Mouse (Mus musculus): ENCODE measurements around the gene Ttyh2. TPM values are rescaled to one million over a fixed set of nuclear protein-coding genes. Genes with fewer than 3 reads are reported as not detected.
"Not testable (repeated sequence)": the region's sequence is repeated elsewhere in the genome, so short reads cannot be mapped to it uniquely, and the experiment has no call there.

Ttyh2 gene
- polyA plus RNA-seq, 1 experiment from 2014 or later, result 5.9 TPM

GRCm38 (mm10) chr11:114672794-114673718 is 2.2 kb upstream of the Ttyh2 start:
- Histone ChIP-seq H3K4me3 (replicated peaks) (no peak overlapping the region), H3K4me1 (replicated peaks) (peaks cover 82% of the 10 kb centered on the region), H3K27ac (peak overlapping the region; percentile 18; the same call in 1 of the 2 replicates), H3K4me2 (no peak overlapping the region), H3K27me3 (peaks cover 22% of the 10 kb centered on the region), H3K36me3 (peaks cover 45% of the 10 kb centered on the region), H3K9me3 (replicated peaks) (no peaks in the 10 kb centered on the region), H3K9ac (no peak overlapping the region)
- ATAC-seq (ENCODE audit: low read depth) (no peak), DNase-seq (no peak)
- 65% methylated on average over 9 of the region's 9 CpGs for WGBS (ENCODE audit: insufficient replicate concordance)

GRCm38 (mm10) chr11:114673719-114674050 is 1.5 kb upstream of the Ttyh2 start:
- DNase-seq (no peak), ATAC-seq (ENCODE audit: low read depth) (no peak)
- Histone ChIP-seq H3K4me2 (no peak overlapping the region), H3K9me3 (replicated peaks) (no peaks in the 10 kb centered on the region), H3K36me3 (peaks cover 45% of the 10 kb centered on the region), H3K27me3 (peaks cover 22% of the 10 kb centered on the region), H3K27ac (peak overlapping the region; percentile 18; the same call in 1 of the 2 replicates), H3K9ac (no peak overlapping the region), H3K4me1 (replicated peaks) (peaks cover 82% of the 10 kb centered on the region), H3K4me3 (replicated peaks) (no peak overlapping the region)
- WGBS (ENCODE audit: insufficient replicate concordance), result 66% methylated on average over 2 of the region's 2 CpGs

- ATAC-seq (ENCODE audit: low read depth) (no peak), DNase-seq (no peak)
- peaks cover 45% of the 10 kb centered on the region for H3K36me3 ChIP-seq
- no peaks in the 10 kb centered on the region for H3K9me3 ChIP-seq (replicated peaks)
- peaks cover 84% of the 10 kb centered on the region for H3K4me1 ChIP-seq (replicated peaks)
- no peak overlapping the region for H3K4me2 ChIP-seq
- WGBS (ENCODE audit: insufficient replicate concordance), result 44% methylated on average over 8 of the region's 8 CpGs
- H3K4me3 ChIP-seq (replicated peaks), result no peak overlapping the region
- peaks cover 22% of the 10 kb centered on the region for H3K27me3 ChIP-seq
- no peak overlapping the region for H3K27ac ChIP-seq
- H3K9ac ChIP-seq, result no peak overlapping the region
Measured at GRCm38 (mm10) chr11:114674180-114674579, 1.1 kb upstream of the Ttyh2 start.

GRCm38 (mm10) chr11:114674796-114675195 is 435 bp upstream of the Ttyh2 start:
- H3K9ac ChIP-seq; H3K4me3 ChIP-seq (replicated peaks); DNase-seq; H3K27ac ChIP-seq; ATAC-seq (ENCODE audit: low read depth); H3K9me3 ChIP-seq (replicated peaks): not testable (repeated sequence)
- H3K4me2 ChIP-seq, result peak overlapping the region; percentile 97
- peaks cover 42% of the 10 kb centered on the region for H3K36me3 ChIP-seq
- H3K4me1 ChIP-seq (replicated peaks), result peaks cover 84% of the 10 kb centered on the region
- 53% methylated on average over 2 of the region's 3 CpGs for WGBS (ENCODE audit: insufficient replicate concordance)
- H3K27me3 ChIP-seq, result peaks cover 22% of the 10 kb centered on the region

- Histone ChIP-seq H3K4me2 (peak overlapping the region; percentile 97), H3K9me3 (replicated peaks) (no peaks in the 10 kb centered on the region), H3K4me3 (replicated peaks) (peak overlapping the region; percentile 67), H3K9ac (peak overlapping the region; percentile 74), H3K27me3 (peaks cover 22% of the 10 kb centered on the region), H3K36me3 (peaks cover 31% of the 10 kb centered on the region), H3K27ac (no peak overlapping the region), H3K4me1 (replicated peaks) (peaks cover 84% of the 10 kb centered on the region)
- DNase-seq (no peak), ATAC-seq (ENCODE audit: low read depth) (no peak)
- under 1% methylated on average over 27 of the region's 27 CpGs for WGBS (ENCODE audit: insufficient replicate concordance)
Measured at GRCm38 (mm10) chr11:114675826-114676401, 683 bp downstream of the Ttyh2 start.

- no peak for ATAC-seq (ENCODE audit: low read depth)
- no peak overlapping the region for H3K27ac ChIP-seq
- peak overlapping the region; percentile 74 for H3K9ac ChIP-seq
- peaks cover 25% of the 10 kb centered on the region for H3K36me3 ChIP-seq
- WGBS (ENCODE audit: insufficient replicate concordance), result 3% methylated on average over 14 of the region's 14 CpGs
- peak overlapping the region; percentile 97 for H3K4me2 ChIP-seq
- no peak for DNase-seq
- no peaks in the 10 kb centered on the region for H3K9me3 ChIP-seq (replicated peaks)
- peaks cover 22% of the 10 kb centered on the region for H3K27me3 ChIP-seq
- peaks cover 84% of the 10 kb centered on the region for H3K4me1 ChIP-seq (replicated peaks)
- H3K4me3 ChIP-seq (replicated peaks), result peak overlapping the region; percentile 67
Measured at GRCm38 (mm10) chr11:114676431-114676830, 1.2 kb downstream of the Ttyh2 start.

GRCm38 (mm10) chr11:114676896-114677530 is 1.8 kb downstream of the Ttyh2 start:
- ATAC-seq (ENCODE audit: low read depth), result no peak
- DNase-seq, result no peak
- Histone ChIP-seq H3K9ac (peak overlapping the region; percentile 74; the same call in 1 of the 2 replicates), H3K9me3 (replicated peaks) (no peaks in the 10 kb centered on the region), H3K4me2 (peak overlapping the region; percentile 97), H3K4me3 (replicated peaks) (peak overlapping the region; percentile 67), H3K27me3 (peaks cover 22% of the 10 kb centered on the region), H3K36me3 (peaks cover 20% of the 10 kb centered on the region), H3K27ac (no peak overlapping the region), H3K4me1 (replicated peaks) (peaks cover 78% of the 10 kb centered on the region)
- 41% methylated on average over 9 of the region's 9 CpGs for WGBS (ENCODE audit: insufficient replicate concordance)

- peaks cover 22% of the 10 kb centered on the region for H3K27me3 ChIP-seq
- no peak overlapping the region for H3K4me3 ChIP-seq (replicated peaks)
- no peaks in the 10 kb centered on the region for H3K9me3 ChIP-seq (replicated peaks)
- no peak for DNase-seq
- no peak overlapping the region for H3K4me2 ChIP-seq
- H3K27ac ChIP-seq, result peak overlapping the region; percentile 36; the same call in 1 of the 2 replicates
- H3K9ac ChIP-seq, result no peak overlapping the region
- no peaks in the 10 kb centered on the region for H3K36me3 ChIP-seq
- no peak for ATAC-seq (ENCODE audit: low read depth)
- peaks cover 77% of the 10 kb centered on the region for H3K4me1 ChIP-seq (replicated peaks)
- WGBS (ENCODE audit: insufficient replicate concordance), result 29% methylated on average over 8 of the region's 8 CpGs
Measured at GRCm38 (mm10) chr11:114679582-114679981, 4.4 kb downstream of the Ttyh2 start.

- 71% methylated on average over 10 of the region's 10 CpGs for WGBS (ENCODE audit: insufficient replicate concordance)
- H3K4me2 ChIP-seq, result no peak overlapping the region
- H3K27ac ChIP-seq, result no peak overlapping the region
- no peaks in the 10 kb centered on the region for H3K9me3 ChIP-seq (replicated peaks)
- no peak for DNase-seq
- peaks cover 22% of the 10 kb centered on the region for H3K27me3 ChIP-seq
- no peak overlapping the region for H3K9ac ChIP-seq
- ATAC-seq (ENCODE audit: low read depth), result no peak
- no peak overlapping the region for H3K4me3 ChIP-seq (replicated peaks)
- H3K4me1 ChIP-seq (replicated peaks), result peaks cover 76% of the 10 kb centered on the region
- no peaks in the 10 kb centered on the region for H3K36me3 ChIP-seq
Measured at GRCm38 (mm10) chr11:114680291-114680690, 5.1 kb downstream of the Ttyh2 start.

- Histone ChIP-seq H3K36me3 (no peaks in the 10 kb centered on the region), H3K27ac (no peak overlapping the region), H3K27me3 (peaks cover 14% of the 10 kb centered on the region), H3K9me3 (replicated peaks) (no peaks in the 10 kb centered on the region), H3K9ac (no peak overlapping the region), H3K4me2 (no peak overlapping the region), H3K4me1 (replicated peaks) (peaks cover 74% of the 10 kb centered on the region), H3K4me3 (replicated peaks) (no peak overlapping the region)
- DNase-seq, result no peak
- WGBS (ENCODE audit: insufficient replicate concordance), result 67% methylated on average over 5 of the region's 5 CpGs
- ATAC-seq (ENCODE audit: low read depth), result no peak
Measured at GRCm38 (mm10) chr11:114681054-114681453, 5.8 kb downstream of the Ttyh2 start.

GRCm38 (mm10) chr11:114682321-114682900 is 7.2 kb downstream of the Ttyh2 start:
- ATAC-seq (ENCODE audit: low read depth), result no peak
- Histone ChIP-seq H3K4me1 (replicated peaks) (peaks cover 63% of the 10 kb centered on the region), H3K4me3 (replicated peaks) (no peak overlapping the region), H3K36me3 (no peaks in the 10 kb centered on the region), H3K9me3 (replicated peaks) (no peaks in the 10 kb centered on the region), H3K4me2 (no peak overlapping the region), H3K27ac (no peak overlapping the region), H3K27me3 (peaks cover under 1% of the 10 kb centered on the region; the same call in 1 of the 2 replicates), H3K9ac (no peak overlapping the region)
- 73% methylated on average over 13 of the region's 13 CpGs for WGBS (ENCODE audit: insufficient replicate concordance)
- DNase-seq, result no peak

Data from liver, embryonic 13.5 days (tissue).